Mouse (Mus musculus): ENCODE measurements around the gene Irf4.

Gene Irf4

GRCm38 (mm10) chr13:30751304-30751580 is 2.2 kb downstream of the Irf4 start:
- no peak for TF ChIP-seq GATA4 (IDR thresholded peaks at IDR 0.05; ENCODE audit: insufficient replicate concordance, low read length)

GRCm38 (mm10) chr13:30752581-30753187 is 3.7 kb downstream of the Irf4 start:
- TF ChIP-seq GATA4 (IDR thresholded peaks at IDR 0.05; ENCODE audit: insufficient replicate concordance, low read length), result no peak

GRCm38 (mm10) chr13:30753441-30753840 is 4.4 kb downstream of the Irf4 start:
- no peak for TF ChIP-seq GATA4 (IDR thresholded peaks at IDR 0.05; ENCODE audit: insufficient replicate concordance, low read length)

- no peak for TF ChIP-seq GATA4 (IDR thresholded peaks at IDR 0.05; ENCODE audit: insufficient replicate concordance, low read length)
Measured at GRCm38 (mm10) chr13:30754066-30754465, 5.0 kb downstream of the Irf4 start.

GRCm38 (mm10) chr13:30754825-30755476 is 5.9 kb downstream of the Irf4 start:
- TF ChIP-seq GATA4 (IDR thresholded peaks at IDR 0.05; ENCODE audit: insufficient replicate concordance, low read length), result no peak

- no peak for TF ChIP-seq GATA4 (IDR thresholded peaks at IDR 0.05; ENCODE audit: insufficient replicate concordance, low read length)
Measured at GRCm38 (mm10) chr13:30755577-30755976, 6.6 kb downstream of the Irf4 start.

- no peak for TF ChIP-seq GATA4 (IDR thresholded peaks at IDR 0.05; ENCODE audit: insufficient replicate concordance, low read length)
Measured at GRCm38 (mm10) chr13:30755998-30756639, 7.1 kb downstream of the Irf4 start.

GRCm38 (mm10) chr13:30757264-30757900 is 8.4 kb downstream of the Irf4 start:
- no peak for TF ChIP-seq GATA4 (IDR thresholded peaks at IDR 0.05; ENCODE audit: insufficient replicate concordance, low read length)

GRCm38 (mm10) chr13:30758789-30759381 is 9.9 kb downstream of the Irf4 start:
- no peak for TF ChIP-seq GATA4 (IDR thresholded peaks at IDR 0.05; ENCODE audit: insufficient replicate concordance, low read length)

- no peak for TF ChIP-seq GATA4 (IDR thresholded peaks at IDR 0.05; ENCODE audit: insufficient replicate concordance, low read length)
Measured at GRCm38 (mm10) chr13:30760374-30761090, 11.5 kb downstream of the Irf4 start.

- no peak for TF ChIP-seq GATA4 (IDR thresholded peaks at IDR 0.05; ENCODE audit: insufficient replicate concordance, low read length)
Measured at GRCm38 (mm10) chr13:30761151-30761631, 12.2 kb downstream of the Irf4 start.

GRCm38 (mm10) chr13:30762224-30762623 is 13.2 kb downstream of the Irf4 start:
- TF ChIP-seq GATA4 (IDR thresholded peaks at IDR 0.05; ENCODE audit: insufficient replicate concordance, low read length), result no peak

- no peak for TF ChIP-seq GATA4 (IDR thresholded peaks at IDR 0.05; ENCODE audit: insufficient replicate concordance, low read length)
Measured at GRCm38 (mm10) chr13:30764014-30764740, 15.2 kb downstream of the Irf4 start.

- TF ChIP-seq GATA4 (IDR thresholded peaks at IDR 0.05; ENCODE audit: insufficient replicate concordance, low read length), result no peak
Measured at GRCm38 (mm10) chr13:30765906-30766305, 16.9 kb downstream of the Irf4 start.

All from liver, adult (tissue).